Mouse (Mus musculus) hindlimb bud, embryonic 11.5 days (tissue): ENCODE data around the gene Fam57a.

Experiments used
- DNase-seq: peaks from one replicate; pipeline ENCODE4 v3.0.0-alpha.2; 2012; ENCODE audit warnings: low read depth, low spot score; ENCODE audit errors: extremely low spot score

The Fam57a gene

DNA sequence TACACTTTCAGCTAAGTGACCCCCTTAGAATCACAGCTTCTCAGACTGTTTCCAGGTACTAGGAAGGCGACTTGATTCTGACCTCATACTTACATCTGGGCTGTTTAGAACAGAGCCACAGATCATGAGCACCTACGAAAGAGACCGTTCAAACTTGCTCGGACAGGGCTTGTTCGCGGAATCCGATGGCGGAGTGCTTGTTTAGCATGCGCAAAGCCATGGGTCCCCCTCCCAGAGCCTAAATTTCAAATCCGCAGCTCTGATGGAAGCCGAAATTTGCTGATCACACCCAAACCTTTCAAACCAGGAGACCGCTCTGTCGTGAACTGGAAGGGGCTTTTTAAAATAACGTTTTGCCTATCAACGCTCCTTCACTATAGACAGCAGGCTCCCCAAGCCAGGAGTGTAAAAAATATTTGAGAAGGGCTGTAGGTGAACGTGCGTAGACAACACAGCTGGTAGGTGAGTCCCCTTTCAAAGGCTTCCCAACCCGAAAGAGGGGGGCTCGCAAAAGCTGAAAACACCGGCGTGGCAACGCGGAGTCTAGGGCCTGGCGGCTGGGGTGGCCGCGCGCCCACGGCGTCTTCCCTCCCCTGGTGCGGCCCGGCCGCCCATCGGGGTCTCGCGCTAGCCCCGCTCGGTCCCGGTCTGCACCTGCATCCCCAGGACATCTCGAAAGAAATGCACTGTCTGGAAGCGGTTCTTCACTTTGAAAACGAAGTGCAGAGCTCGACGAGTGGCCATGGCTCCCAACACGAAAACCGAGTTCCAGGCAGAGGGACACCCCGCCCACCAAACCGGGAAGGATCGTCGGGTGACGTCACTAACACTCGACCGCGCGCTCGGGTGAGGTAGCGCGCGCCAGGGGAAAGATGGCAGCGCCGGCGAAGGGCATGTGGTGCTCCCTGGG lies 63.7 kb downstream of the Fam57a start, which contains the start of the genes Mrm3 and Glod4:
Gene Mrm3 (plus strand): TSS at position 815 of the 910 bp plus-strand sequence.
Gene Glod4 (minus strand): TSS at position 825 of the 910 bp plus-strand sequence.
- peak; percentile 76 for DNase-seq

DNA sequence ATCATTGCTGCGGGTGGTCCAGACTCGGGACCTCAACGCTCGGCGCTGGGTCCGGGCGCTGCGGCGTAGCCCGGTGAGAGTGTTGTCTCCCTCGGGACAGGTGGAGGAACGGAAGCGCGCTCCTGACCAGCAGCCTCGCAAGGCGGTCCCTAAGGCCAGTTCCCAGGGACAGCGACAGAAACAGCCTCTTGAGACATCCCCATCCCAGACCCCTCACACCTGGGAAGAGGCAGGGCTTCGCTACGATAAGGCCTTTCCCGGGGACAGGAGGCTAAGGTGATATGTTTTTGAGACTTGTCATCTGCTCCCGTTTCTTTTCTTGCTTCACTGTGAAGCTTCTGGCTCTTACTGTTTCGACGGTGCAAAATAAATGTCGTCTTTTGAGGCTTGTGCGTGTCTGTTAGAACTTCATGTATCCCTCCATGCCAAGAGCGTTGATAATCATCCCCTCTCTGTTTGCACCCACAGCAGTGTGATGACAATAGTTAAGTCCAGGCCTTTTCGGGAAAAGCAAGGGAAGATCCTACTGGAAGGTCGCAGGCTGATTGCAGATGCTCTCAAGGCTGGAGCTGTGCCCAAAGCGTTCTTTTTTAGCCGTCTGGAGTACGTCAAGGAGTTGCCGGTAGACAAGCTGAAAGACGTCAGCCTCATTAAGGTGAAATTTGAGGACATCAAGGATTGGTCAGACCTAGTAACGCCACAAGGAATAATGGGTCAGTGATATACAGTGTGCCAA lies 64.5 kb downstream of the Fam57a start:
- no peak for DNase-seq

DNA sequence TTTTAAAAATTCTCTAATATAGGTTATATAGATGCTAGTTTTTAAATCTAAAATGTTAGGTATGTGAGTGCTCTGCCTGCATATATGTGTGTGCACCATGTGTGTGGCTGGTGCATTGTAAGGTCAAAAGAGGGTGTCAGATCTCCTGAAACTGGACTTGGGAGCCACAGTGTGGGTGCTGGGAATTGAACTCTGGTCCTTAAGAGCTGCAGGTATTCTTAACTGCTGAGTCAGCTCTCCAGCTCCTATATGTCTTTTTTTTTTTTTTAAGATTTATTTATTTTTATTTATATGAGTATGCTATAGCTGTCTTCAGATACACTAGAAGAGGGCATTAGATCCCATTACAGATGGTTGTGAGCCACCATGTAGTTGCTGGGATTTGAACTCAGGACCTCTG lies 67.0 kb downstream of the Fam57a start:
- no peak for DNase-seq

DNA sequence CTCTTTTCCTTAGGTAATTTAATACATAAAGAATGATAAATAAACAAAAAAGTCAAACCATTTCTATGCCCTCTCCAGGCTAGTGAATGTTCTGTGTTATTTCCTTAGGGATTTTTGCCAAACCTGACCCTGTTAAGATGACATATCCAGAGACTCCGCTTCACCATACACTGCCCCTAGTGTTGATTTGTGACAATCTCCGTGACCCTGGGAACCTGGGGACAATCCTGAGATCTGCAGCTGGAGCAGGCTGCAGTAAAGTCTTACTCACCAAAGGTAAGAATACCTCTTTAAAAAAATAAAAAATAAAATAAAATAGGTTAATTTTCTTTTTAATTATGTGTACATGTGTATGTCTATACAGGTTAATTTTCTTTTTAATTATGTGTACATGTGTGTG lies 67.8 kb downstream of the Fam57a start:
- no peak for DNase-seq

DNA sequence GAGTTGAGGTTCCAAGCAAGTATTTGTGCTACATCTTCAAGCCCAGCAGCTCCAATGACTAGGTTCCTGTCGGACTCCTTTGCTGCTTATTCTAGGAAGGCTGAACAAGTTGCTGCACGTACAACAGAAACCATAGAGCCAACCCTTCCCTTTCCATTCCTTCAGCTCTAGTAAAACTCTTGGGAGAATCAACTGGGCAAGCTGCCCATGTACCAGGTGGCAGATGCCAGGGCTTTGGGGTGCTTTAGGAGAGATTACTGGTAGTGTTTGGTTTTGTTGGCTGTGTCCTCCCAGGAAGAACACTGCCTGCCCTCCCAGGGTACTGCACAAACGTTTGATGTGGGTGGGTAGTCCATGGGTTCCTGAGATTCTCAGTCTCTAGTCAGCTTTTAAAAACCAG lies 72.6 kb downstream of the Fam57a start:
- DNase-seq: no peak

DNA sequence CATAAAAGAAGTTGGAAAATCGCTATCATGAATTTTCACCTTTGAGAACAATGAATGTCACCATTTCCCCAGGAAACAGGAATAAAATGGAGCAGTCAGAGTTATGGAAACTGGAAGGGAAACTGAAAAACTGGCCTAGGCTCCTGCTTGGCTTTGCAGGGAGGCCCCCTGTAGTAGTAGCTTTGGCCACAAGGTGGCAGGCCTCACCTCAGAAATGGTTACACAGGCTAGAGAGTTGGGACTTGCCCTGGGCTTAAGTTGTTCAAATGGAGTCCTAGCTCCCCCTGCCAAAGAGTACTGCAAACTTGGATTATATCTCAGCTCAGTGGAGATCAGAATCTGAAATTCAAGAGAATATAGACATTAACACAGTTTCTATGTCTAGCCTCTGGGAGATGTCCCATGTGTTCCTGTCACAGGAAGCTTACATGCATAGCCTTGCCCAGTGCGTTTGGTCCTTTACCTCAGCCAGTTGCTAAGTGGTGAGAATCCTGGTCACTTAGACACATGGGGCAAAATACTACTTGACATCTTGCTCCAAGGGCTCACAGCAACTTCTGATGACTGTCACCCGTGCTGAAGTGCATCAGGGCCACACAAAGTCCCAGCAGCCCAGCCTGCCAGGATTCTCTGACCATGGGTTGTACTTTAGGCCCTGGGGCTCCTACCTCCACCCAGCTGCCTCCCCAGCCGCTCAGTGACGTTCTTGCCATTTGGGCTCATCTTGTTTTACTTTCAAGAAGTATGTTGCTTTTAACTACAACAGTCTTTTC lies 73.9 kb downstream of the Fam57a start:
- DNase-seq: peak; percentile 62

DNA sequence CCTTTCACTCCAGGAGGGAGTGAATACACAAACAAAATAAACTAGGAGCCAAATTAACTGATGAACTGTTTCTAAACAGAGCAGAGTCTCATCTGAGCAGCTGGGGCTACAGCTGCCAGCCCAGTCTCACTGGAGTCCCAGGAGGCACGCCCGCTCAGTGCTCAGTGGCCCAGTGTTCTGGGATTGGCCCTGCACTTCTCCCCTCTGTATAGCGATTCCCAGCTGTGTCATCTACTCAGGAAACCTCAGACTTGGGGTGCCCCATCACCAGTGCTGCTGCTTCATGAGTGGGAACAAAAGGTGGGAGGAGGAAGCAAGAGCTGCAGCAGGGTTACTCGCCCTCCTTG lies 74.4 kb downstream of the Fam57a start:
- no peak for DNase-seq

DNA sequence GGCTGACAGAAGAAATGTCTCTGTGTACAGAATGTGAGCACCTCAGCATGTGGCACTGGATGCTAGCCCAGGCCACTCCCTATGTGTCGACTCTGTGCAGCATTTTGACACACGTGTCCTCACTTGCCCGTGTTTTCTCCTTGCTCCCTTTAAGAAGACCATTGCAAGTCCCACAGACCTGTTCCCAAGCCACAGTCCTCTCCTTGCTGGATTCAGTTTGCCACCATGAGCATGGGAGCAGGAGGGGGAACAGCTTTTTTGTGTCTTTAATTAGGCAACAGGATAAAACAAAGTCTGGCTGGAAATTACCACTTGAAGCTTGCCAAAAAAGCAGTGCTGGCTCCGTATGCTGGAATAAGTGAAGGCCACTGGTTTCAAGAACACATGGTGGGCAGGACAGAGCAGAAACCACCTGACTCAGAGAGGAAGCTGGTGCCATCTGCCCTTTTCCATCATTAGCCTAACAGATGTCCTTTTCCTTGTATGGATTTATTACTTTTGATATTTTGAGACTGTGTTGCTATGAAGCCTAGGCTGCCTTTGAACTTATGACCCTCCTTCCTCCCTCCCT lies 76.0 kb downstream of the Fam57a start:
- no peak for DNase-seq

DNA sequence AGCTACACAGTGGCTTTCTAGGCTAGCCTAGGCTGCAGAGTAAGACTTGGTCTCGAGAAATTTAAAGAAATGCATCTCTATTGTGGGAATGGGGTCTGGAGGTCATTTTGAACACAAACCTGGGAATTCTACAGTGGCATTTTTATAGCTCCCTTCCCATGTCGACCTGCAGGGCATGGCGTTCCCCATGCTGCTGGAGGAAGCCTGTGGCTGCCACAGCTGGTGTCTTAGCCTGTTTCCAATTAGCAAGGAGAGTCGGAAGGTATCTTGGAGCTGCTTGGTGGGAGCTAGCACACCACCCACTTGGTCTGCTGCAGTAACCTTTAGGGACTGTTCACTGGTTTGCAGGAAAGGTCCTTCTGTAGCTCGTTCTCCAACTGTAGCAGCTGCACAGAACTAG lies 76.7 kb downstream of the Fam57a start:
- DNase-seq: peak; percentile 67

DNA sequence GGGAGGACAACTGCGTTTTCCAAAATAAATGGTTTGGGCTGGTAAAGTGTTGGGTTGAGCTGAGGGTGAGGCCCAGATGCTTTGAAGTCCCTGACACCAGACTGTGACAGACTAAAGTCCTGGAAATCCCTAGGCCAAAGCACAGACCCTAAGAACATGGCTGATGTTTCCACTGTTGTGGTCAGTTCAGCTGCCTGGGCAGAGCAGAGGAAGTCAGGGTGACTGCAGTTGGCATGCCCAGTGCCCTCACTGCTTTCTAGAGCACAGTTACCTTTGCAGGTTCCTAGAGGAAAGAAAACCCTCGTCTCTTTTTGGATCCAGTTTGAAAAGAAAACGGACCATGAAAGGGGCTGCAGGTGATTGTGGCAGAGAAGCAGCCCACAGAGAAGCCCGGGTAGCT lies 77.9 kb downstream of the Fam57a start:
- DNase-seq: no peak

DNA sequence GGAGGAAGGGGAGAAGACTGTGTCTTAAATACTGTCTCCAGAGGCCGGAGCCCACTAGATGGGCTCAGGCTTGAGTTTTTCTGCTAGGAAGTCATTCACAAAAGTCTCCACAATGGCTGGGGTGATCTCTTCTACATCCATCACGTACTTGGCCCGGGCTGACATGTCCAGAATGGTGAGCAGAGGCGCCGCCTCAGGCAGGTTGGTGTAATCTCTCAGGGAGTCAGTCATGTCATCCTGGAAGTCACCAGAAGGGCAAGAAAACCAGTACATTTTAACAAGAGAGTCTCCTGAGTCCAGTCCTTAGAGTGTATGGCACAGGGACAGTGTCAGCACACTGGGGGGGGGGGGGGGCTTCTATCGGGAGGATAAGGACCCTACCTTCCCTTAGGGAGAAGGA lies 79.0 kb downstream of the Fam57a start:
- DNase-seq: no peak

DNA sequence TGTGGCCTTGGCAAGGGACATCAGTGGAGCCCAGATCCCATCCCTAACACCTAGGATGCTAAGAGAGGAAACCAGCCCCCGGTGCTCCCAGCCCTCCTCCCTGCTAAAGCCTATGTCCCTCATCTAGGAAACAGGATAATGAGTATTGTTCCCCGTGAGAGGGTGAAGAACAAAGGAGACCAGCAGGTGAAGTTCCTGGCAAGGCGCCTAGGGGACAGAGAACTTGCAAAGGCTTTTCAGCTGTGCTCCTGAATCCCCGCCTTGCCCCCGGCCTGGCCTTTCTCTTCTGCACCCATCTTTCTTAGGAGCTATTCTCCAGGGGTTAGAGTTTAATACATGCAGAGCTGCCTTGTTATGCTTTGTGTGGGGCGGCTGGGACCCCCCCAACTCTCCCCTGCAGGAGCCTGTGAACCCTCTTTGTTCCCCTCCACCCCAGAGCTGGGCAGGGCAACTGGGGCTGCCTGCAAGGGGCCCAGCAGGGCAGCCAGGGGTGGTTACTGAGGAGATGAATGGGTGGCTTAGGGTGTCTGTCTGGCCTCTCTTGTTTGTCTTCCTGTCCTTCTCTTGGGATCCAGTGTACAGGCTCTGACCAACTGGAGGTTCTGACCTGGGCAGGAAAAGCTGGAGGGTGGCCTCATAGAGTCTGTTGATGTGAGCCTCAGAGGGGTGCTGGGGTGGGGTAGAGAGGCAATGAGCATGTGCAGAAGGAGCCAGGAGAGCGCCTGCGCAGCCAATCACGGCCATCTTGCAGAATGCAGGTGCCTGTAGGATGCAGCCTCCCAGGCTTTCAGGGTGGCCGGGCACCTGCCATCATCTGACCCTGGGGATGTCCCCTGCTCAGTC lies 81.0 kb downstream of the Fam57a start:
- no peak for DNase-seq

DNA sequence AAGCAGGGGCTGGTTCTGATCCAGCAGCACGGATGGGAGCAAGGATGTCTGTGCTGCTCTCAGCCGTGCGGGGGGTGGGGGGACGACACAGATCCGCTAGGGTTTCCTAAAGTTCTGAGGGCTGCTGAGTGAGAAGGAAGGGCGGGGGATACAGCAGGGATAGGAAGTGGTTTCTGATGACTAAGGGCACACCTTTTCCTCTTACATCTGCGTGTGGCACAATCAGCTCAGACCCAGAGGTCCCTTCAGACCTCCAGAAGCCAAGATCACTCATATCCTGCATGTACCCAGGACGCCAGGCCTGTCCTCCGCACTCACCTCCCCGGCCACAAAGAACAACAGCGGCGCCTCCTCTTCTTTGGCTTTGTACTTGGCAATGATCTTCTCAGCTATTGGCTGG lies 81.8 kb downstream of the Fam57a start:
- DNase-seq: no peak

DNA sequence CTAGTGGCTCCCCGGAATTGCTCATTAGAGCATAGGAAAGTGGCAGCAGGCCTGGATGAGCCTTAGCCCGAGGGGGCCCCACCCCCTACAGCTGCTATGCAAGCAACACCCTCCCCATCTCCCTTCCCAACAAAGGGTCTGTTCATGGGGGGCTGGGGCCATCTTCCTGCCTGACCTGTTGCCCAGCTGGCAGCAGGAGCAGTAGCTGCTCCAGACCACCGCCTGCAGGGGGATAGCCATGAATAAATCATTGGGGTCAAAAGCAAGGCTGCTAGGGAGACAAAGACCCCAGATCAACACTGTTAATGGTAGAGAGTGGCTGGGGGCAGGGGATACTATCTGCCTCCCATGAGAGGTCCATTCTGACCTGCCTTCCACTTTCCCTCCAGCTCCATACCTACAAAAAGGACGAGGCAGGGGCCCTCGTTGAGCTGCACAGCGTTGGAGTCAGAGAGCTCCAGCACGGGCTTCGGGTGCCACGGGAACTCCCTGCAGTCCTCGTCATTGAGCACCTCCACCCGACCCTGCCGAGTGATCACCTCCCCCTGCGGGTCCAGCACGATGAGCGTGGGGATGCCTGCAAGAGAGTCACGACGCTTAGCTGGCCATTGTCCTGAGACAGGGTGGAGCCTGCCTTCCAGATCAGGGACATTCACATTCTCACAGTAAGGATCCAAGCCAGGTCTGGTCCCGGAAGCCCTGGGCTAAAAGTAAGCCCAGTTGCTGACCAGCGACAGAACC lies 83.3 kb downstream of the Fam57a start:
- no peak for DNase-seq
